Mouse (Mus musculus) olfactory bulb, adult 2 months (tissue): Measurements from ENCODE around the gene Vrtn.

Experiments used
- CTCF ChIP-seq: fragments of 200-500 bp; IDR thresholded peaks from 2 replicates; pipeline ENCODE4 v1.5.1; 2012; ENCODE audit warnings: low read depth, mild to moderate bottlenecking, low read length, moderate library complexity; ENCODE audit not compliant: insufficient read depth
- POLR2A ChIP-seq: fragments of 200-500 bp; IDR thresholded peaks from 2 replicates; pipeline ENCODE4 v1.6.1; 2012; ENCODE audit warnings: mild to moderate bottlenecking, low read depth, low read length, moderate library complexity; ENCODE audit not compliant: insufficient read depth

- TF ChIP-seq CTCF (no peak), POLR2A (no peak)
Measured at GRCm38 (mm10) chr12:84650234-84650633, 9.4 kb downstream of the Vrtn start.
